Mouse (Mus musculus): ENCODE measurements around the gene Clic3.
A peak's percentile ranks its signal among the peaks of the same experiment; 100 is the strongest.

DNA sequence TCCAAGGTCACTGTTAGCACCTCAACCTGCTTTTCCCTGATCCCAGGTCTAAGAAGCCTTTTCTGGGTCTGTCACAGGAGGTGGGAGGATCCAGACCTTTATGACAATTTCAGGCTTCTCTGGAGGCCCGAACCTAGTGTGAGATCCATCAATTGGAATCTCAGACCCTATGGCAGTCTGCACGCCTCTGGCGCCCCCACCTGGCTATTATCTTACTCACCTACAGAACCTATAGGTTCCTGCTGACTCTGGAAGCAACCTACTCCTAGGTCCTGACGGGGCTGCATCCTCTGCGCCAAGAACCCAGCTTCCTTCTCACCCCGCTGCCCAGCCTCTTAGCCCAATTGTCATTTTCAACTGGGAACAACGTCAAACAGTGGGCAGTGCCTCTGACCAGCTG lies 26.3 kb downstream of the Clic3 start:
- peak; percentile 74 for TF ChIP-seq CTCF (IDR thresholded peaks at IDR 0.05; ENCODE audit: low read depth)
- no peak for TF ChIP-seq EP300 (IDR thresholded peaks at IDR 0.05; ENCODE audit: low read depth)
